Mouse (Mus musculus) embryonic fibroblast, embryonic 13.5 days (primary cell): ENCODE measurements around the gene Coq7. TPM values are rescaled to one million over a fixed set of nuclear protein-coding genes. Genes with fewer than 3 reads are reported as not detected.

ENCODE experiments used
- H3K27ac ChIP-seq: 2 replicates; pipeline ENCODE4 v1.5.1; 2012; ENCODE audit warnings: low read length, control low read depth, inconsistent platforms; ENCODE audit not compliant: insufficient read depth
- H3K4me1 ChIP-seq: 2 replicates; pipeline ENCODE4 v1.6.1; 2011; ENCODE audit warnings: low read length; ENCODE audit not compliant: control insufficient read depth, insufficient read depth
- H3K4me3 ChIP-seq: 2 replicates; pipeline ENCODE4 v1.5.1; 2011; ENCODE audit warnings: mild to moderate bottlenecking, control low read depth, low read length; ENCODE audit not compliant: insufficient read depth
- CTCF ChIP-seq: IDR thresholded peaks from 2 replicates; pipeline ENCODE4 v1.5.1; 2011; ENCODE audit warnings: mild to moderate bottlenecking, control low read depth, low read length, moderate library complexity, borderline replicate concordance; ENCODE audit not compliant: insufficient read depth
- POLR2A ChIP-seq: IDR thresholded peaks from 2 replicates; pipeline ENCODE4 v1.6.1; 2011; ENCODE audit warnings: low read depth, mild to moderate bottlenecking, control low read depth, low read length, moderate library complexity
- polyA plus RNA-seq: library from polyadenylated mRNA; stranded (reverse); fragments of >200 nt; gene quantifications from 2 replicates; pipeline ENCODE4 v1.2.4, GENCODE M21; 2011; ENCODE audit warnings: low read depth; ENCODE audit not compliant: missing spikeins, insufficient read length

Gene Coq7
- polyA plus RNA-seq, 1 experiment: 14.5 TPM

DNA sequence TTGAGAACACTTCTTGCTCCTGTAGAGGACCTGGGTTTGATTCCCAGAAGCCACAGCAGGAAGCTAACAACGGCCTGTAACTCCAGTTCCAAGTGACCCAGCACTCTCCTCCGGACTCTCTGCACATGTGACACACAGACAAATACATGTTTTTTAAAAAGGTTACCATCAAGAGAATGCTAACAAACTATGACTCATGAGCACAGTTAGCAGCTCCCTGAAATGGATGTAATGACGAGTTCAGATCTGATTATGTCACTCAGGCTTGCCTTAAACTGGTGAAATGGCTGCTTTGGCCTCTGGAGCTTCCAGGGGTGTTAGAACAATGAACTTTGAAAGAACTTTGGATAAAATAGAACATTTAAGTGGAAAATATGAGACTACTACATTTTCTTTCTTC lies 1.2 kb upstream of the Coq7 start:
- no peak for TF ChIP-seq CTCF
- TF ChIP-seq POLR2A: no peak

GRCm38 (mm10) chr7:118532519-118533177 lies 508 bp downstream of the Coq7 start:
- H3K4me1 ChIP-seq: no peaks in the 10 kb centered on the region
- peak overlapping the region; percentile 89 for H3K27ac ChIP-seq
- peak overlapping the region; percentile 75 for H3K4me3 ChIP-seq
- TF ChIP-seq CTCF: no peak
- peak; percentile 44 for TF ChIP-seq POLR2A

More for the DNA sequence above, 1.2 kb upstream of the Coq7 start:
- H3K27ac ChIP-seq: no peak overlapping the region
- no peak overlapping the region for H3K4me3 ChIP-seq
- H3K4me1 ChIP-seq: no peaks in the 10 kb centered on the region

GRCm38 (mm10) chr7:118526967-118527366 lies 6.2 kb downstream of the Coq7 start:
- TF ChIP-seq POLR2A (no peak), CTCF (no peak)
- Histone ChIP-seq H3K4me1 (no peaks in the 10 kb centered on the region), H3K27ac (no peak overlapping the region), H3K4me3 (no peak overlapping the region)

GRCm38 (mm10) chr7:118522077-118522476 lies 11.1 kb downstream of the Coq7 start:
- Histone ChIP-seq H3K27ac (no peak overlapping the region), H3K4me1 (no peaks in the 10 kb centered on the region), H3K4me3 (no peak overlapping the region)
- TF ChIP-seq POLR2A (no peak), CTCF (no peak)

GRCm38 (mm10) chr7:118519661-118520060 lies 13.5 kb downstream of the Coq7 start:
- TF ChIP-seq POLR2A: no peak
- TF ChIP-seq CTCF: no peak
- no peak overlapping the region for H3K4me3 ChIP-seq
- no peaks in the 10 kb centered on the region for H3K4me1 ChIP-seq
- no peak overlapping the region for H3K27ac ChIP-seq

DNA sequence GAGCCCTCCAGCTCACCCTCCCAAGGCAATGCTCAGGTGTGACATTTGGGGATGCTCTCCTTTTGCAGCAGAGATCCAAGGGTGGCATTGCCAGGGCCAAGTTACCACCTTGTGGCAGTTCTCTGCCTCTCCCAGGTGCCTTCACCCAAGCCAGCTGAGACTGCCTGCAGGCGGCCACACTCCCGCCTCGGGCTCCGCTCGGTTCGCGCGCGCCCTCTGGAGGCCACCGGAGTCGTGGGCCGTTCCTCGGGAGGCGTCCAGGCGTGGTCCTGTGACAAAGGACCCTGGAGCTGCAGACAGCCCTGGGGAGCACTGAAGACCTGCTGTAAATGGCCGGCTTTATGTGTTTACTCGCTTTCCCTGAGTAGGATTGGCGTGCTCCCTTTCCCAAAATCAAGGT lies 14.5 kb downstream of the Coq7 start:
- no peak overlapping the region for H3K4me3 ChIP-seq
- H3K27ac ChIP-seq: no peak overlapping the region
- TF ChIP-seq POLR2A: no peak
- peak; percentile 74 for TF ChIP-seq CTCF
- H3K4me1 ChIP-seq: no peaks in the 10 kb centered on the region

DNA sequence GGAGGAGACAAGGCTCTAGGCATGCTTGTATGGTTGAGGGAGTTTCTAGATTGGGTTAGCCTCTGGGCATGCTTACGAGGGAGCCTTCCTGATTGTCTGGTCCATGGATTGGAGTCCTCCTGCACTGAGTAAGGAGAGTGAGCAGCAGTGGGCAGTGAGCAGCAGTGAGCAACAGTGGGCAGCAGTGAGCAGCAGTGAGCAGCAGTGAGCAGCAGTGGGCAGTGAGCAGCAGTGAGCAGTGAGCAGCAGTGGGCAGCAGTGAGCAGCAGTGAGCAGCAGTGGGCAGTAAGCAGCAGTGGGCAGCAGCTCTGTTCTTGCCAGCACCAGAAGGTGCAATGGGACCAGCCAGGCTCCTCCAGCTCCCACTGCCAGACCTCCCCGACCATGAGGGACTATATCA lies 15.3 kb downstream of the Coq7 start:
- H3K4me3 ChIP-seq: no peak overlapping the region
- TF ChIP-seq CTCF: peak; percentile 99
- no peak for TF ChIP-seq POLR2A
- no peak overlapping the region for H3K27ac ChIP-seq
- H3K4me1 ChIP-seq: no peaks in the 10 kb centered on the region

GRCm38 (mm10) chr7:118508556-118508955 lies 24.6 kb downstream of the Coq7 start:
- Histone ChIP-seq H3K4me3 (no peak overlapping the region), H3K4me1 (peaks cover 7% of the 10 kb centered on the region), H3K27ac (peak overlapping the region; percentile 89; the same call in 1 of the 2 replicates)
- no peak for TF ChIP-seq POLR2A
- no peak for TF ChIP-seq CTCF

DNA sequence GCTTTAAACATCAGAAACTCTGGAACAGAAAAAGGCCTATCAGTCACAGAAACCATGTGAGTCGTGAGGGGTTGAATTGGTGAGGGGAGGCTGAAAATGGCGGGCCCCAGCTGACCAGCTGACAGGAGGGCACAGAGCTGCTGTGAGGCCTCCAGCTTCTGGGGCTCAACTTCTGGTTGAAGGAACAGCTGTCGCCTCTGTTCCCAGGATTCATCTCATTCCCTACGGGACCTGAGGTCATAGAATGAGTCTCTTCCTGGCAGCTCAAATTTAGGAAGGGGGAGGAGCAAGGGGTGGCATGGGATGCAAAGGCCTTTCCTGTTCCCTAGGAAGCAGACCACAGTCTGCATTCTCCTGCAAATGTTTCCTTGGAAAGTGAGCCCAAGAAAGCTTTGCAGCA lies 29.3 kb downstream of the Coq7 start:
- no peak overlapping the region for H3K4me3 ChIP-seq
- H3K27ac ChIP-seq: no peak overlapping the region
- TF ChIP-seq CTCF (no peak), POLR2A (no peak)
- peaks cover 7% of the 10 kb centered on the region for H3K4me1 ChIP-seq

- Histone ChIP-seq H3K4me3 (no peak overlapping the region), H3K4me1 (peaks cover 4% of the 10 kb centered on the region; the same call in 1 of the 2 replicates), H3K27ac (no peak overlapping the region)
- no peak for TF ChIP-seq CTCF
- TF ChIP-seq POLR2A: no peak
Observed at GRCm38 (mm10) chr7:118502333-118502732, 30.8 kb downstream of the Coq7 start.

DNA sequence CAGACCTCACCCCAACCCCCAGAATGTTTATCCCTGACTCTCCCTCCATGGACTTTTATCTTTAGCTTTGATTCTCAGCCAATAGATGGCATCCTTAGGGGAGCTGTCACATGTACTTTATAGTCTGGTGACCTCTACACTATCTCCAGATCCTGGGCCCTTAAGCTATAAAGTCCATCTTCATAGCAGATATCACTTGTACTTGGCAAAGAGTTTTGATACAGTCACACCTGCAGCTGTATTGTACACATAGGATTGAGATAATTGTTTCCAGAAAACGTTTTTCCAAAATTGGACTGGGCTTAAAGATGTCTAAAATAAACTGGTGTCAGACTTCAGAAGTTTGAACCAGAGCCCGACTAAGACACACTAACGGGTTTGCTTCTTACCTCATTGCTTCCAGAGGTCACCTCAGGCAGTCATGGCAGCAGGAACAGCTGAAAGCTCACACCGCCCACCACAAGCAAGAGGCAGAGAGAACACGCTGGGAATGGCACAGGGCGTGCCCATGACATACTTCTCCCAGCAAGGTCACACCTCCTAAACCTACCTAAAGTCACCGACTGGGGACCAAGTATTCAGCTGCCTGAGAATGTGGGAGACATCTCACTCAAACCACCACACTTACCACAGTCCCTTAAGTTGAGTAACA lies 33.2 kb downstream of the Coq7 start:
- TF ChIP-seq POLR2A: no peak
- no peak for TF ChIP-seq CTCF
- Histone ChIP-seq H3K4me3 (no peak overlapping the region), H3K4me1 (no peaks in the 10 kb centered on the region), H3K27ac (no peak overlapping the region)
